Mouse (Mus musculus) forebrain, postnatal 0 days (tissue): ENCODE measurements around the gene Tmc7. TPM values are rescaled to one million over a fixed set of nuclear protein-coding genes. Genes with fewer than 3 reads are reported as not detected.

Experiments
- ATAC-seq: fragments of 200-750 bp; cut with Nextera tagmentation; 2 replicates; pipeline ENCODE4 v1.8.0; 2017; ENCODE audit warnings: mild to moderate bottlenecking, moderate library complexity
- DNase-seq: peaks from one replicate; pipeline ENCODE4 v3.0.0-alpha.2; 2015
- H3K27ac ChIP-seq: fragments of 300-500 bp; sonication (generic); 2 replicates; pipeline ENCODE4 v1.5.1; 2014; ENCODE audit warnings: low read depth, mild to moderate bottlenecking, antibody characterized with exemption, low read length, moderate library complexity, mixed read lengths
- H3K27me3 ChIP-seq: fragments of 300-500 bp; sonication (generic); 2 replicates; pipeline ENCODE4 v1.6.1; 2014; ENCODE audit warnings: mild to moderate bottlenecking, low read length, mixed read lengths; ENCODE audit not compliant: insufficient read depth
- H3K36me3 ChIP-seq: fragments of 300-500 bp; sonication (generic); 2 replicates; pipeline ENCODE4 v1.6.1; 2014; ENCODE audit warnings: mild to moderate bottlenecking, moderate library complexity; ENCODE audit not compliant: insufficient read depth
- H3K4me1 ChIP-seq: fragments of 300-500 bp; sonication (generic); 2 replicates; pipeline ENCODE4 v1.6.1; 2014; ENCODE audit warnings: antibody characterized with exemption; ENCODE audit not compliant: insufficient read depth
- H3K4me2 ChIP-seq: fragments of 300-500 bp; sonication (generic); 2 replicates; pipeline ENCODE4 v1.6.1; 2014; ENCODE audit warnings: low read depth, mild to moderate bottlenecking, moderate library complexity
- H3K4me3 ChIP-seq: fragments of 300-500 bp; sonication (generic); 2 replicates; pipeline ENCODE4 v1.5.1; 2014; ENCODE audit warnings: low read depth, low read length, mixed read lengths
- H3K9ac ChIP-seq: fragments of 300-500 bp; sonication (generic); 2 replicates; pipeline ENCODE4 v1.6.1; 2014; ENCODE audit warnings: mild to moderate bottlenecking
- H3K9me3 ChIP-seq: fragments of 300-500 bp; sonication (generic); 2 replicates; pipeline ENCODE4 v1.6.1; 2016; ENCODE audit warnings: low read length
- CTCF ChIP-seq: sonication (generic); IDR thresholded peaks from 2 replicates; pipeline ENCODE4 v1.5.1; 2016; ENCODE audit warnings: antibody characterized with exemption, control low read depth, low read depth
- WGBS: fragments of 180-500 bp; shearing (Covaris S2); extraction: QIAGEN DNeasy Blood & Tissue Kit; methylation state at CpG from one replicate; pipeline ENCODE4 v1.1.7; 2014; 5-methylcytosine and 5-hydroxymethylcytosine counted together
- polyA plus RNA-seq: library from polyadenylated mRNA; unstranded; fragments of >200 nt; fragmentation: Nextera tagmentation; extraction: Ambion mirVana; gene quantifications from 2 replicates; pipeline ENCODE4 v1.2.1, GENCODE M21; 2015
- total RNA-seq: library from RNA; depleted of rRNA; stranded (reverse); fragments of >200 nt; gene quantifications from 2 replicates; pipeline ENCODE4 v1.2.3, GENCODE M21; 2014; rRNA removed

Gene Tmc7
- total RNA-seq (10.1 and 10.3 TPM in 2 replicates), polyA plus RNA-seq (2.7 and 4.2 TPM in 2 replicates)

- Histone ChIP-seq H3K4me3 (peak within 1 kb of the TSS; percentile 52), H3K36me3 (no peaks in the 10 kb centered on the region), H3K4me1 (0 out of 2 replicates have a peak, but pooled peaks cover 6% of the 10 kb centered on the region), H3K9me3 (no peaks in the 10 kb centered on the region), H3K4me2 (peak within 1 kb of the TSS; percentile 60), H3K27ac (peak within 1 kb of the TSS; percentile 31), H3K9ac (peak within 1 kb of the TSS; percentile 71), H3K27me3 (no peaks in the 10 kb centered on the region)
- 2% methylated on average over 51 of the region's 51 CpGs for WGBS
- peak; percentile 39; the same call in 1 of the 2 replicates for TF ChIP-seq CTCF
- ATAC-seq, result peak; percentile 90
- DNase-seq, result peak; percentile 84
Observed at GRCm38 (mm10) chr7:118584257-118584907, at the start of gene Tmc7. TSS of gene Tmc7 (minus strand) at chr7:118584736.

DNA sequence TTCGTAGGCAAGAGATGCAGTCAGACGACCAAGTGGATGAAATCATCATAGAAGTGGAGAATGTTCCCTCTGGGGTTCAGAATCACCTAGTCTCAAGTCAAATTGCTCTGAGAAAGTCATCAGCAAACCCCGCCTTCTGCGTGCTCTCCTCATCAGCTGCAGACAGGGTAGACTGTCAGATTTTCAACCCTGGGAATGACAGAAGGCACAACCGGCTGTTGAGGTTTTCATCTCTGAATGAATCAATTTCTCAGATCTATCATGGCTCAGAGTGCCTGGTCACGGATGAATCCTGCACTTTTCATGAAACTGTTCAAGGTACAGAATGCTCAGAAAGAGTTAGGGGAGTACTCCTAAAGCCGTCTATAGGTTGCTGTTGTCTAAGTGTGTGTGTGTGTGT lies 49.4 kb upstream of the Tmc7 start:
- no peaks in the 10 kb centered on the region for H3K9me3 ChIP-seq
- no peaks in the 10 kb centered on the region for H3K27me3 ChIP-seq
- no peak for ATAC-seq
- no peak overlapping the region for H3K4me3 ChIP-seq
- H3K9ac ChIP-seq, result no peak overlapping the region
- H3K4me2 ChIP-seq, result no peak overlapping the region
- no peak overlapping the region for H3K27ac ChIP-seq
- no peak for DNase-seq
- TF ChIP-seq CTCF, result no peak
- no peaks in the 10 kb centered on the region for H3K4me1 ChIP-seq
- no peaks in the 10 kb centered on the region for H3K36me3 ChIP-seq
- whole genome bisulfite sequencing, result 78% methylated on average over 7 of the region's 7 CpGs

- H3K4me1 ChIP-seq, result no peaks in the 10 kb centered on the region
- TF ChIP-seq CTCF, result no peak
- ATAC-seq, result no peak
- DNase-seq, result no peak
- H3K36me3 ChIP-seq, result no peaks in the 10 kb centered on the region
- no peak overlapping the region for H3K9ac ChIP-seq
- no peaks in the 10 kb centered on the region for H3K9me3 ChIP-seq
- H3K4me2 ChIP-seq, result no peak overlapping the region
- H3K27me3 ChIP-seq, result no peaks in the 10 kb centered on the region
- WGBS, result 88% methylated on average over 9 of the region's 9 CpGs
- no peak overlapping the region for H3K4me3 ChIP-seq
- no peak overlapping the region for H3K27ac ChIP-seq
Observed at GRCm38 (mm10) chr7:118633094-118633493, 48.6 kb upstream of the Tmc7 start.

GRCm38 (mm10) chr7:118627550-118628298 lies 43.2 kb upstream of the Tmc7 start:
- no peaks in the 10 kb centered on the region for H3K9me3 ChIP-seq
- no peaks in the 10 kb centered on the region for H3K4me1 ChIP-seq
- H3K27me3 ChIP-seq, result no peaks in the 10 kb centered on the region
- DNase-seq, result no peak
- no peak for ATAC-seq
- H3K4me3 ChIP-seq, result no peak overlapping the region
- WGBS, result 81% methylated on average over 13 of the region's 13 CpGs
- no peak overlapping the region for H3K27ac ChIP-seq
- TF ChIP-seq CTCF, result no peak
- H3K36me3 ChIP-seq, result no peaks in the 10 kb centered on the region
- no peak overlapping the region for H3K9ac ChIP-seq
- H3K4me2 ChIP-seq, result no peak overlapping the region

GRCm38 (mm10) chr7:118621094-118621493 lies 36.6 kb upstream of the Tmc7 start:
- ATAC-seq, result no peak
- DNase-seq, result no peak
- Histone ChIP-seq H3K9ac (no peak overlapping the region), H3K4me2 (no peak overlapping the region), H3K27me3 (no peaks in the 10 kb centered on the region), H3K4me3 (no peak overlapping the region), H3K9me3 (no peaks in the 10 kb centered on the region), H3K27ac (no peak overlapping the region), H3K36me3 (no peaks in the 10 kb centered on the region), H3K4me1 (no peaks in the 10 kb centered on the region)
- WGBS, result 85% methylated on average over 6 of the region's 6 CpGs
- TF ChIP-seq CTCF, result no peak

- no peak for ATAC-seq
- no peaks in the 10 kb centered on the region for H3K9me3 ChIP-seq
- H3K4me3 ChIP-seq, result no peak overlapping the region
- no peaks in the 10 kb centered on the region for H3K4me1 ChIP-seq
- H3K27ac ChIP-seq, result no peak overlapping the region
- DNase-seq, result no peak
- no peak overlapping the region for H3K9ac ChIP-seq
- H3K36me3 ChIP-seq, result no peaks in the 10 kb centered on the region
- H3K4me2 ChIP-seq, result no peak overlapping the region
- WGBS, result 92% methylated on average over 7 of the region's 7 CpGs
- TF ChIP-seq CTCF, result no peak
- no peaks in the 10 kb centered on the region for H3K27me3 ChIP-seq
Observed at GRCm38 (mm10) chr7:118620243-118620906, 35.8 kb upstream of the Tmc7 start.

DNA sequence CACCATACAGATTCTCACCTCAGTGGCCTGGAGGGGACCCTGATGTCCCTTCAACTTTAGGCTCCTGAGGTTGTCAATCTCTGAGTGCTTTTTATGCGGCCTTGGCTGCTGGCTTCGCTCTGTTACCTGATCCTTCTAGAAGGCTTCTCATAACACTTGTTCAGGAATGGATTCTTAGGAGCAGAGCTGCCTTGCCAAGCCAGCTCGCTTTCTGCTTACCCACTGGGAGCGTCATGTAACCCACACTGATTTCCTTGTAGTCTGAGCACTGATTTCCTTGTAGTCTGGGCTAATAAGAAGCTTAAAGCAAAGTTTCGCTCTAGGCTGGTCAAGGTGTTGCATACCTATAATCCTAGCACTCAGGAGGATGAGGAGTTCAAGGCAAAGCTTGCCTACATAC lies 33.6 kb upstream of the Tmc7 start:
- Histone ChIP-seq H3K27me3 (no peaks in the 10 kb centered on the region), H3K9ac (no peak overlapping the region), H3K4me3 (no peak overlapping the region), H3K36me3 (no peaks in the 10 kb centered on the region), H3K27ac (no peak overlapping the region), H3K4me2 (no peak overlapping the region), H3K4me1 (no peaks in the 10 kb centered on the region), H3K9me3 (no peaks in the 10 kb centered on the region)
- ATAC-seq (no peak), DNase-seq (no peak)
- WGBS, result 90% methylated on average over 5 of the region's 5 CpGs
- TF ChIP-seq CTCF, result no peak
